In the genomic region with DNA sequence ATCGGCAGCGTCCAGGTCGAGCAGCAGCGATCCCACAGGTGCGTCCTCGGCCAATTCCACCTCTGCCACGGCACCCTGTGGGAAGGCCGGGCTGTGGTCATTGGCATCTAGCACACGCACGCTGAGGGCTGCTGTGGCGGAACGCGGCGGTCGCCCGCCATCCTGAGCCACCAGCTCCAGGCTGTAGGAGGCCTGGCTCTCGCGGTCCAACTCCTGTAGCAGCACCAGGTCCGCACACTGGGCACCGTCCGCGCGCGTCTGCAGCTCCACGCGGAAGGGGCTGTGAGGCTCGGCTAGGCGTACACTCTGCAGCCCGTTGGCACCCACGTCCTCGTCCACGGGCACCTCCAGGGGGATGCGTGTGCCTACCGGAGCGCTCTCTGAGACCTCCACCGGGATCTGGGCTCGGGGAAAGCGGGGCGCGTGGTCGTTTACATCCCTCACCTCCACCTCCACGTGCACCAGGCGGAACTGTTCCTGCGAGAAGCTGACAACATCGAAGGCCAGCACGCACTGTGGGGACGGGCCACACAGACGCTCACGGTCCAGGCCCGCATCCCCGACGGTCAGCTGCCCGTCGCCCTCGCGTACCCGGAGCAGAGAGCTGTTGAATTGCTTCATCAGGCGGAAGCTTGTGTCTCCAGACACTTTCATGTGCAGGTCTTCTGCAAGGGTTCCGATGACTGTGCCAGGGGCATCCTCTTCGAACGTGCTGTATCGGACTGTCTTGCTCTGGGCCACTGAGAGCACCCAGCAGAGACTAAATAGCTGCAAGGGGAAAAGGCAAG, we compare ENCODE assay signal across 9 mouse cellular contexts. TPM values are rescaled to one million over a fixed set of nuclear protein-coding genes. Genes with fewer than 3 reads are reported as not detected.
DNase-seq lines count a peak whose midpoint lies in the region; ATAC-seq and TF ChIP-seq lines count a peak whose summit lies in the region.
"Had no signal": no experiment of that assay in that cellular context is flagged by ENCODE, and none has a peak within 500 bp of the region (broad histone marks: within the 10 kb centered on the region; RNA-seq: fewer than 3 reads in every experiment).

No protein-coding gene starts in this region.

- no peaks in the 10 kb centered on the region for H3K9me3 ChIP-seq in hindbrain, embryonic 11.5 days (ENCODE audit: control insufficient read depth, low read length)
- peaks cover 2% of the 10 kb centered on the region; the same call in 1 of the 2 replicates for H3K9me3 ChIP-seq in midbrain, embryonic 12.5 days

- DNase-seq in cerebellum, adult 11-12 months = peak; percentile 11
- DNase-seq in cerebellum, adult 8-10 months = no peak
- DNase-seq in left cerebral cortex, adult 2 months (ENCODE audit: extremely low spot score in 1 of 2, low spot score in 2 of 2) = peak; percentile 30 to 37
- DNase-seq in left cerebral cortex, adult 11 months (ENCODE audit: low spot score) = no peak
- DNase-seq in hindbrain, embryonic 11.5 days (ENCODE audit: low spot score) = no peak
- no peak for DNase-seq in urinary bladder, postnatal 25 days (ENCODE audit: low spot score)

- 2% methylated on average over 62 of the region's 62 CpGs for WGBS in hindbrain, embryonic 11.5 days
- 1% methylated on average over 58 of the region's 62 CpGs for WGBS in midbrain, embryonic 12.5 days

- H3K4me1 ChIP-seq in hindbrain, embryonic 11.5 days (replicated peaks; ENCODE audit: control insufficient read depth, insufficient read depth, low read length) = peaks cover 21% of the 10 kb centered on the region
- peaks cover 70% of the 10 kb centered on the region for H3K4me1 ChIP-seq in midbrain, embryonic 12.5 days

- no peak for TF ChIP-seq CTCF in left cerebral cortex, adult 2 months (IDR thresholded peaks at IDR 0.05)

- intact Hi-C loops in left cerebral cortex, adult 2 months (cut with DNase I) = loop anchor here (2.0 to 10.0 kb wide), 4 partner anchors 113 to 262 kb away; no protein-coding TSS in a partner anchor

- peak overlapping the region; percentile 80 for H3K27ac ChIP-seq in left cerebral cortex, adult 2 months
- peak overlapping the region; percentile 70 for H3K27ac ChIP-seq in hindbrain, embryonic 11.5 days (ENCODE audit: low read depth, low read length)
- H3K27ac ChIP-seq in midbrain, embryonic 12.5 days (replicated peaks) = peak overlapping the region; percentile 81

- peak overlapping the region; percentile 75 for H3K9ac ChIP-seq in hindbrain, embryonic 11.5 days (ENCODE audit: low read depth, low read length)
- H3K9ac ChIP-seq in midbrain, embryonic 12.5 days (replicated peaks) = peak overlapping the region; percentile 76

- H3K27me3 ChIP-seq in hindbrain, embryonic 11.5 days (ENCODE audit: control insufficient read depth, insufficient read depth, low read length) = peaks cover 31% of the 10 kb centered on the region
- H3K27me3 ChIP-seq in midbrain, embryonic 12.5 days = peaks cover 62% of the 10 kb centered on the region

- H3K36me3 ChIP-seq in hindbrain, embryonic 11.5 days (ENCODE audit: control insufficient read depth, insufficient read depth, low read length) = no peaks in the 10 kb centered on the region
- peaks cover 17% of the 10 kb centered on the region; the same call in 1 of the 2 replicates for H3K36me3 ChIP-seq in midbrain, embryonic 12.5 days

- peak; percentile 39 for ATAC-seq in hindbrain, embryonic 11.5 days (ENCODE audit: low FRiP score)
- peak; percentile 12 for ATAC-seq in midbrain, embryonic 12.5 days (ENCODE audit: low FRiP score, low read depth)
- ATAC-seq in inflammation-experienced regulatory T-cells, adult 6 months = no peak

- peak overlapping the region; percentile 52 for H3K4me3 ChIP-seq in left cerebral cortex, adult 2 months
- H3K4me3 ChIP-seq in hindbrain, embryonic 11.5 days (ENCODE audit: low read depth, low read length) = peak overlapping the region; percentile 51
- peak overlapping the region; percentile 67 for H3K4me3 ChIP-seq in midbrain, embryonic 12.5 days
- H3K4me3 ChIP-seq: myocyte had no signal

- H3K4me2 ChIP-seq in hindbrain, embryonic 11.5 days (replicated peaks; ENCODE audit: low read depth, low read length) = peak overlapping the region; percentile 79
- H3K4me2 ChIP-seq in midbrain, embryonic 12.5 days (replicated peaks) = peak overlapping the region; percentile 72

RNA-seq across cellular contexts. Expression of a gene that starts 0.6 kb away (rescaled TPM):
- total RNA-seq in left cerebral cortex, adult 2 months (2021) = 10 to 100 TPM; 57.5 to 64.1 TPM
- 14.5 and 15.4 TPM in 2 replicates for polyA plus RNA-seq in hindbrain, embryonic 11.5 days (2014; fragmentation: Nextera tagmentation; extraction: Ambion mirVana)
- 70.7 and 73.6 TPM in 2 replicates for polyA plus RNA-seq in midbrain, embryonic 12.5 days (2016; fragmentation: Nextera tagmentation; extraction: Ambion mirVana)
- polyA plus RNA-seq in inflammation-experienced regulatory T-cells, adult 6 months (2017; shearing (Covaris generic)) = not detected

Comparison
In these comparisons a context has a peak if more than half of its experiments do, and no peak if none do; other contexts are left out.
1. DNase-seq: peak in cerebellum, adult 11-12 months (single experiment) and left cerebral cortex, adult 2 months (2 of 2); none in cerebellum, adult 8-10 months (single experiment), left cerebral cortex, adult 11 months (single experiment), hindbrain, embryonic 11.5 days (single experiment) and urinary bladder, postnatal 25 days (single experiment).
2. RNA of a gene that starts 0.6 kb away (polyA plus RNA-seq): 70.7 to 73.6 TPM in midbrain, embryonic 12.5 days and 14.5 to 15.4 TPM in hindbrain, embryonic 11.5 days; not detected in inflammation-experienced regulatory T-cells, adult 6 months; every median in the first group is over 10 times any median in the second.
3. Peak in every context shown above with its lines, with median percentiles within 50 percentile points of each other: H3K27ac ChIP-seq and H3K4me3 ChIP-seq.